Mouse (Mus musculus): ENCODE measurements around the gene Smg6.

Smg6 gene

GRCm38 (mm10) chr11:74929111-74929510, 3.5 kb downstream of the Smg6 start:
- no peak for DNase-seq (ENCODE audit: low spot score)

- DNase-seq (ENCODE audit: low spot score), result no peak
Measured at GRCm38 (mm10) chr11:74930391-74930790, 4.8 kb downstream of the Smg6 start.

DNA sequence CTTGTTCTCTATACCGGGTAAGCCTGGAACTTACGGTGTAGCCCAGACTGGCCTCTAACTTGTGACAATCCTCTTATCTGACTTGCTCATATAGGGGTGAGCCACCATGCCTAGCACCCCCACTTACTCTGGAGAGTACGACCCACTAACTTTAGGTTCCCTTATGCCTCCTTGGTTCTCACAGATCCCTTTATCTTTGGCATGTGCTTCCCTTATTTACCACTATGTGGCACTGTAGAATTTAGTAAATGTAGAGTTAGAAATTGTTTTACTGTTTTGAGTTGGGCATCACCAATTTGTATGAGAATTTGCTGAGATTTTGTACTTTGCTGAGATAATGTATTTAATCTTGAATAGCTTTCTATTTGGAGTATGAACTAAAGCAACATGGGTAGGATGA, 20.7 kb downstream of the Smg6 start:
- peak; percentile 52 for DNase-seq (ENCODE audit: low spot score)

- peak; percentile 12 for DNase-seq (ENCODE audit: low spot score)
Measured at GRCm38 (mm10) chr11:74954901-74955300, 29.3 kb downstream of the Smg6 start.

GRCm38 (mm10) chr11:74956006-74956405, 30.4 kb downstream of the Smg6 start:
- no peak for DNase-seq (ENCODE audit: low spot score)

DNA sequence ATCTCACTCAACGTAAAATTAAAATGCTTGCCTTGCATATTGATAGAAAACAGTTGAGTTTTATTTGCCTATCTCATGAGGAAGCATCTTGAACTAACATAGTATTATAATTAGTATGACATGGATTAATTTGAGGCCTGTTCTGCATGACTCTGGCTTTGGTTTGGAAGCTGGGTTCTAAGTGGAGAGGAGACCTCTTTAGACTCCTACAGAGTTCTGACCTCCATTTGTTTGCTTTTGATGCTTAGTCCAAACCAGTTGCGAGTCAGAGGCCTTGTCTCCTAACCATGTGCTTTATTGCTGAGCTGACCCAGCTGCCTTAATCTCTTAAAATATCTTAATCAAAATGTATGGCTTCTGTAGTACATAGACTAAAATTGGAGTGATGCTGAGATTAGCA, 32.0 kb downstream of the Smg6 start:
- DNase-seq (ENCODE audit: low spot score), result no peak

DNA sequence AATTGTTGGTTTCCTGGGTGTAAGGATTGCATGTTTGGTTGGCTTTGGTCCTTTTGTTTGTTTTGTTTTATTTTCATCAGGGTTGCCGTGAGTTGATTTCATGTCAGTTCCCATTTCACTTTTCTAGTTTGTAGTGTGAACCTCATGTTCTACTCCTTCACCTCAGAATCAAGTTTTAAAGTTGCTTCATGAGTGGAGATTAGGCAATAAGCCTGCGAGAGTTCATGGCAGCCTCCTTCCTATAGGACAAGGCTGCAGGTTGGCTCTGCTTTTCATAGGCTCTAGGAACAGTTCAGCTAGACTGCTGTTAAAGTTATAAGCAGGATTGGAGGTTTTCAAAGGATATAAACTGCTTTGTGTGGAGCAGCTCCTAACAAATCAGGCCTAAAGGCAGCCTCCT, 33.9 kb downstream of the Smg6 start:
- DNase-seq (ENCODE audit: low spot score), result peak; percentile 51

DNA sequence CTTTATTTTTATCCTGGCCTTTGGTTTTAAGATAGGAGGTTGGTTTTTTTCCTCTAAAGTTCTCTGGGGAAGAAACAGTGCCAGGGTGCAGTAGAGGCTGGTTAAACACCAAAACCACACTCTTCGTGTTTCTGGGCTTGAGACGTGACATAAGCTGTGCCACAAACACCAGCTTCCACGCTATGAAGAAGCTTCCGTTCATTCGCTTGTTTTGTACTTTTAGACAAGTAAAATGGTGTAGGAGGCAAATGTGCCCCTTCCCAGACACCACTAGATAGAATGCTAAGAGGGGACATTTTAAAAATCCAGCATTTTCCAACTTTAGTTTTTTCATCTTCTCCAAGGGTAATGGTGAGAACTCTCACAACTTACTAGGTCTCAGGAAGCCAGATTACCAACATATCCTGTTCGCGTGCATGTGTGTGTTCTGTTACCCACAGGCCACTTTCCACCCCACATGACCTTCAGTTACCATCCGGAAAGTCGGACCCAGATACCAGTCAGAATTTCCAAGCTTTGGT, 34.5 kb downstream of the Smg6 start:
- peak; percentile 14 for DNase-seq (ENCODE audit: low spot score)

DNA sequence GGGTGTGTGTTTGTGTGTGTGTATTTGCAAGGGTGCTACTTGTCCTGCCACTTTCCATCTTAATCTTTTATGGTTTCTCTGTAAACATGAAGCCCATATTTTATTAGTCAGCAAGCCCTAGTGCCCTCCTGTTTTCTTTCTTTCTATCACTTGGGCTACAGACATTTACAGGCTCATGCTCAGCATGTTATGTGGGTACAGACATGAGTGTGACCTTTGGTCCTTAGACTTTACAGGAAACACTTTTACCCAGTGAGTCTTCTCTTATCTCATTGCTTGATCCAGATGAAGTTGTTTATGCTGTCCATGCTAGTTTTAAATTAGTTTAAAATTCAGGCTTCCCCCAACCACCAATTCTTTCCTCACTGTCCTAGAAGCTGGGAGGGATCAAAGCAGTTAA, 36.3 kb downstream of the Smg6 start:
- DNase-seq (ENCODE audit: low spot score), result no peak

DNA sequence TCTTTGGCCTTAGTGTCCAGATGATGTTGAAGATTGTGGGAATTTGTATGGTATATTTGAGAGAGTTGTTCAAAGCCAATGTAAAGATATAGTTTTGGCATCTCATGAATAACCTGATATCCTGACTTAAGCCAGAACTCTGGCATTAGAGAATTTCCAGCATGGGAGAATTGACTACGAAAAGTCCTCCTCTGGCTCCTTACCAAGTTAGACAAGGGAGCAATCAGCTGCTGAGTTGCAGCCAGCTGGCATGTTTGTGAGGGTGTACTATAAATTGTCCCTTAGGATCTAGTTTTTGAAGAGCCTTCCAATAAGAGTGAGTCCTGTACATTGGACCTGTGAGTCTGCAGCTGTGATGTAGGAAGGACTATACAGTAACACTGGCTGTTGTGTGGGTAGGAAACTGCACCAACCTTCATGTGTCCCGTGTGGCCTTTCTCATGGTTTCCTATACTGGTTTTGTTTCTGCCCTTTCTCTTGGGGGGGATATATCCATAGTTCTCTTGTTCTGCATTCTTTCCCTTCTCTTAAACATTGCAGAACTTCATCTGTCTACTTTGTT, 37.3 kb downstream of the Smg6 start:
- DNase-seq (ENCODE audit: low spot score), result no peak

DNA sequence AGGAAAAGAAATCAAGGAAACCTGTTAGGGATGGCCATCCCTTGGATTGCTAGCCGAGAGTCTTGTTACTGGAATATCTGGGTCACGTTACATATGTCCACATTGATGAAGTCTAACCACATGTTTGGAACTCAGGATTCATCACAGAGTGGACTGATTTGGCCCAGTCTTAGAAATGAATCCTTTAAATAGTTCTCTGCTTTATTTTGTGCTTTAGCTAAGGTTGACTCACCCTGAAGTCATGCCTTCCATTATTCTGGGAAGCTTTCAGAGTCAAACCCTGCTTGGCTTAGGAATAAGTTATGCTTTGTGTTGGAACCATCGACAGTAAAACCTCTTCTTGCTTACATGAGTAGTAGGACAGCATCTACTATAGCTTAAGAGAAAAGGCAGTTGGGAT, 39.9 kb downstream of the Smg6 start:
- DNase-seq (ENCODE audit: low spot score), result no peak

DNA sequence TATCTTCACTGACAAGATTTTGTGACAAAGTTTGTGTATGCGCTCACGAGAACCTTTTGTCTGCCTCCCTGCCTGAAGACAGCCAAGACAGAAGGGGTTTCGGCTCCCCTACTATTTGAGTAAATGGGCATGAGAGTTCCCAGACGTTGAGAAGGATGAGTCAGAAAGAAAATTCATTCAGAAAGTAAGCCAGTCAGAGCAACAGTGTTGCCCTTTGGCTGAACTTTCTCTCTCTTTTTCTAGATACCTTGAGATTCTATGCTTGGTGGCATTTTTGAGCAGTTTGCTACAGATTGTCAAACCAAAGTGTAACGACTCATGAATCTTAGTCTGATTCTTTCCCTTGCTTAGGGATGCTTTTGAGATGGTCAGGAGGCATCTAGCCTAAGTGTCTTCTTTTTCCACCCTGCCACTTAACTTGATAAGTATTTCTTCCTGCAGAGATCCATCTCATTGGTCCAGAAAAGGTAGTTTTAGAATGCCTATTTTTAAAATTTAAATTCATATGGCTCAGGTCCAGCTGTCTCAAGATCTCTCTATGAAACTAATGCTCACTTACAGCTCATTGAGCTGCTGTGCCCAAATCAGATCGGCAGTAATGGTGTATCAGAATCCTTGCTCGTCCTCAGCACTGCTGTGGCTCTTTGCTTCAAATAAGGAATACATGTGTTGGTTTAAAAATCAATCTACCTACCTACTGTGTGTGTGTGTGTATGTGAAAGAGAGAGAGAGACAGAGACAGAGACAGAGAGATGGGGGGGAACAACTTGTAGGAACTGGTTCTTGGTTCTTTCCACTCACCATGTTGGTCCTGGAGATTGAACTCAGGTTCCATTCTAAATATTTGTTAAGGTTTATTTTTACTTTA, 47.9 kb downstream of the Smg6 start:
- no peak for DNase-seq (ENCODE audit: low spot score)

DNA sequence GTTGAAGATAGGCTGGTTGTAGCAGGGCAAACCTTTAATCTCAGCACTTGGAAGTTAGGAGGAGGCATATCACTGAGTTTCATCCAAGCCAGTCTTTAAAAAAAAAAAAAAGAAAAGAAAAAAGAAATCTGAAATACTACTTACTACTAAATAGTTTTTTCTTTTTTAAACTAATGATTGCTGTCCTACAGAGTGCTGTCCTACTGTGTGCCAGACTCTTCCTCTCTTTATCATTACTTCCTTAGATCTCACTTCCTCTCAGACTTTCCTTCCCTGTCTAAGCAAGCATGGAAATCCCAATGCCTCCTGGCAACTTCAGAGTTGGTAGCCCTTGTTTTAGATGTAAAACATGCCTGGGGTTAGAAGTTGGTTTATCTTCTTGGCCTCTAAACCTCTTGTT, 49.0 kb downstream of the Smg6 start:
- no peak for DNase-seq (ENCODE audit: low spot score)

DNA sequence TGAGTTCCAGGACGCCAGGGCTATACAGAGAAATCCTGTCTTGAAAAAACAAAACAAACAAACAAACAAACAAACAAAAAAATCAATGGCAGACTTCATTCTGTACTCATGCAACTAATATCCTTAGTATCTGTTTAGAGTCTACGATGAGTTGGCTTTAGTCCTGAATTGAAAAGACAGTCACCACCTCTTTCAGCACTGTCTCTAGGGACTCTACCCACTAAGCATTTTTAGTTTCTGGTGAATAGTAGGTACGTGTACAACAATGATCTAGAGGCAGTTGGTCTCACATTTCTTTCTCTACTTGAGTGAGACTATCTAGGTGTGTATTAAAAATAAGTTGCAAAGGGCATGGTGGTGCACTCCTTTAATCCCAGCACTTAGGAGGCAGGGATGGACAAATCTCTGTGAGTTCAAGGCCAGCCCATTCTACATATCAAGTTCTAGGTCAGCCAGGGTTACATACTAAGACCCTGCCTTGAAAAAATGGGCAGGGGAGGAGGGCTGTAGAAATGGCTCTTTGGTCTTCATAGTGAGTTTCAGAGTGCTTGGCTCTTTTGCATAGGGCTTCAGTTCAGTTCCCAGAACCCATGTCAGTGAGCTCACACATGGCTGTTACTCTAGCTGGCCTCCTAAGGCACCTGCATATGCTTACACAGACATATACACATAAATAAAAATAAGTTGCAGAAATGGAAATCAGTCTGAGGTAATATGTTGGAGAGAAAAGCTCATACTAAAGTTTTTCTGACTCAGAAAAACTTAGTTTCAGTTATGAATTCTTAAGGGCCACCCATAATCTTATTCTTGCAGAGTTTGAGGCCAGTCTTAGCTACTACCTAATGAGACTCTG, 51.4 kb downstream of the Smg6 start:
- no peak for DNase-seq (ENCODE audit: low spot score)

GRCm38 (mm10) chr11:74981464-74981863, 55.8 kb downstream of the Smg6 start:
- peak; percentile 83 for DNase-seq (ENCODE audit: low spot score)

GRCm38 (mm10) chr11:74982241-74982640, 56.6 kb downstream of the Smg6 start:
- DNase-seq (ENCODE audit: low spot score), result no peak

DNA sequence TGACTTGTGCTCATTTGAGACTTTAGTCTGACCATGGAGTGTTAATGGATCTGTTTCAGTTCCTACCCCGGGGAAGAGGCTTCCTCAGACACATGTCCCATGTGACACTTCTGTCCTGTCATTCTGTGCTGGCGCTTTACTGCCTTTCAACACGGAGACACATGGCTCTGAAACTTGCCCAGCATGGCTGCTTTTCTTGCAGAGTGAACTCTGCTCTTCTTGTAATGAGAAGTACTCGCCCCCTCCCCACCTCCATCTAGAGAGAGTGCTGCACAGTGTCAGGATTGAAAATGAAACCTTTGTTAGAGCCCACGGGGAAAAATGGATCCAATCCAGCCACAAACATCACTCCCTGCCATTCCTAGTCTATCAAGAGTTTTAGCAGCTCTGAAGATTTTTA, 62.5 kb downstream of the Smg6 start:
- DNase-seq (ENCODE audit: low spot score), result no peak

DNA sequence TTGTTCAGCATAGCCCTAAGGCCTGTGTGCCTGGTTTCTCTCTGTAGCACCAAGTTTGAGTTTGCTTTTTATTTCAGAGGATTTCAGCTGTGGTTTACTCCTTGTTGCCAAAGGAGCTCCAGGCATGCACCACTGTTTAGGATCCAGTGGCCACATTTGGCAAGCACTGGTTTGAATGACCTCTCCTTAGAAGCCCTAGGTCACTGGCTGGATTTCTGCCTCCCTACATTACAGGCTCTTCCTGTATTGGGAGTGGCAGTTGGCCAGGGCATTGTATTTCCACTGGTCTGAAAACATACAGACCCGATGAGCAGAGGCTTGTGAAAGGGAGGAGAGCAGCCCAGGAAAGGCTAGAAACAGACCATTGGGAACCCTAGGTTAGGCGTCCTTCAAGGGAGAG, 63.4 kb downstream of the Smg6 start:
- peak; percentile 31 for DNase-seq (ENCODE audit: low spot score)

DNA sequence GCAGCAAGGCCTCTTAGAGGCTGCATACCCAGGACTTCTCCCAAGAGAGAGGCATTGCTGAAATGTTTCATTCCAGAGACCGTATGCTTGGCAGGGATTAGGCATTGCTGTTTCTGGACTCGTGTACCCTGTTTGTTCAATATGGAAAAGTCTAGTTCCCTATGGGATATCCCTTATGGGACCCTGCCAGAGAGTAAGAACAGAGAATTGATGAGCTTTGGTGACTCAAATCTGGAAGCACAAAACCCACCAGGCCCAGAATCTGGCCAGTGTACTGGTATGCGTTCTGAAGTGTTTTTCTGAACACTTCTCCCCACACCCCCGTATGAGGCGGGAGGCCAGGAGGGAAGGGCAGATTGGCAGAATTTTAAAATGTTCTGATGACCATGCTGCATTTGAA, 64.9 kb downstream of the Smg6 start:
- DNase-seq (ENCODE audit: low spot score), result no peak

- DNase-seq (ENCODE audit: low spot score), result no peak
Measured at GRCm38 (mm10) chr11:74991290-74991689, 65.7 kb downstream of the Smg6 start.

DNA sequence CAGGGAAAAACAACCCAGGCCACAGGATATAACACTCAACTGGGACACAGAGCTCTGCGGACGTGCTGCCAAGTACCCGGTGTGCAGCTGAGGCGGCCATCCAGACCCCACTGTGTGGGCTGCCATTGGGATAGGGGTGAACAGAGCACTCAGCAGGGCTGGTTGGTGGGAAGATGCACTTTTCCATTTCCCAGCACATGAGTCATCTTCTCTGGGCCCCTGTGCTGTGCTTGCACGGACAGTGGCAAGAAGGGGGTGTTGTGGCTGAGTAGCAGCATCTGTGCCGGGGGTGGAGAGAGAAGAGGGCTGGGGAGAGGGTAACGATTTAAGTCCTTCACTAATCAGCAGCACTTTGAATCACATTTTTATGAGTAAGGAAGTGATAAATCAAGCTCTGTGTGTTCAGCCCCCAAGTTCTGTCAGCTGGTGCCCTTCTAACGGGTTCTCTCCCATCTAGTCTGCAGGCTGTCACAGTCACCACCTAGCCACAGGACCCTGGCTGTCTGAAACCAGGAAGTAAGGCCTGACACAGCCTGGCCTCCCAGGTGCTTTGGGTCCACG, 66.9 kb downstream of the Smg6 start:
- DNase-seq (ENCODE audit: low spot score), result no peak

DNA sequence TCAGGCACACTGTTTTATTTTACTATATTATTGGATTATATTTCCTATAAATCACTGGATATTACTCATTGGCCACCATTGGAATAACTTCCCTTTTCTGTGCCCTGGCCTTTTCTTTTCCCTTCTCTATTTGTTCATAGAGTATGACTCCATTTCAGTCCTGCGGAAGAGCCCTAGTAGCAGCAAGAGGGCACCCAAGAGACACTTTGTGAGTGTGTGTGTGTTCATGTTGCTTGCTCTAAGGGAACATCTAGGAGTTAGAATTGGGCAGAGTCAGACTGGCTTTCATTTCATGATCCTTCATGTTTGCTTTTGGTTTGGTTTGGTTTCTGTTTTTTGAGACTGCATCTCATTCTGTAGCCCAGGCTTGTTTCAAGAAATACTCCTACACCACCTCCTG, 68.5 kb downstream of the Smg6 start:
- DNase-seq (ENCODE audit: low spot score), result no peak

Measured in lung, postnatal 25 days (tissue).